Mouse (Mus musculus): Measurements from ENCODE around the gene 4930438A08Rik. TPM values are rescaled to one million over a fixed set of nuclear protein-coding genes. Genes with fewer than 3 reads are reported as not detected.

4930438A08Rik gene
- polyA plus RNA-seq, 1 experiment, result 0.28 TPM

DNA sequence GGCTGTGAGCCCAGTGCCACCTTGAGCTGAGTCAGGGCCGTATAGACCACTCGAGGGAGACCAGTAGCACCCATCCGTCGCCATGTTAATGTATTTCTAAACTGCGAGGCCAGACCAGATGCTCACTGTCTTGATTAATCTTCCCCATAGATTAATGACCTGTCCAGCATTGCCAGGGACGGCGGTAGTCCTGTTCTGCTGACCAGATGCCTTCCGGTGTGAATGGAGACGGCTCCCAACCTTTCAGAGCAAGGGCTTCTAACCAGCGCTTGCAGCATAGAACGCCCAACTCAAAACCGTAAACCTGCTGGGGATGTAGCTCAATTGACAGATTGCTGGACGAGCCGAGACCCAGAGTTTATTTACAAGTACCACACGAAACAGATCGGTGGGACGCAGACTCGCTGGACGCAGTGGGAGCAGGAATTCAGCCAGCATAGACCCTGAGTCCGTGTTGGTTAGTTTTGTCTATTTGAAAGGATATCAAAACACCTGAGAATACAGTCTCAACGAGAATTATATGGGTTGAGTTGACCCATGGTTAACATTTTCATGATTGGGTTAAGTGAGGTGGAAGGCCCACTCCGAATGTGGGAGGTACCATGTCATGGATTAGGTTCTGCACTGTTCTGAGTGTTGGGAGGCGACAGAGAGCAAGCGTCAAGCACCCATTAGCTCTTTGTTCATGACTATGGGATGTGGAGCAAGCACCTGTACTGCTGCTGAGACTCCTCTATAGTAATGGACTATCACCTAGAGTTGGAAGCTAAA, 49.2 kb downstream of the 4930438A08Rik start:
- Histone ChIP-seq H3K4me1 (ENCODE audit: control insufficient read depth, insufficient read depth, insufficient read length, low read length) (no peaks in the 10 kb centered on the region; the same call in 1 of the 2 replicates), H3K27ac (ENCODE audit: insufficient read depth, low read depth, low read length) (peak overlapping the region; percentile 40), H3K36me3 (ENCODE audit: control insufficient read depth, insufficient read depth, low read length) (peaks cover 7% of the 10 kb centered on the region), H3K4me3 (ENCODE audit: low read depth, low read length) (peak overlapping the region; percentile 75), H3K27me3 (ENCODE audit: control insufficient read depth, insufficient read depth, low read length) (no peaks in the 10 kb centered on the region)
- WGBS, result 4% methylated on average over 24 of the region's 24 CpGs
- TF ChIP-seq POLR2A (IDR thresholded peaks at IDR 0.05; ENCODE audit: low read depth, low read length) (no peak), CTCF (IDR thresholded peaks at IDR 0.05; ENCODE audit: extremely low read depth, insufficient read length, insufficient replicate concordance, low read depth, low read length) (no peak)

DNA sequence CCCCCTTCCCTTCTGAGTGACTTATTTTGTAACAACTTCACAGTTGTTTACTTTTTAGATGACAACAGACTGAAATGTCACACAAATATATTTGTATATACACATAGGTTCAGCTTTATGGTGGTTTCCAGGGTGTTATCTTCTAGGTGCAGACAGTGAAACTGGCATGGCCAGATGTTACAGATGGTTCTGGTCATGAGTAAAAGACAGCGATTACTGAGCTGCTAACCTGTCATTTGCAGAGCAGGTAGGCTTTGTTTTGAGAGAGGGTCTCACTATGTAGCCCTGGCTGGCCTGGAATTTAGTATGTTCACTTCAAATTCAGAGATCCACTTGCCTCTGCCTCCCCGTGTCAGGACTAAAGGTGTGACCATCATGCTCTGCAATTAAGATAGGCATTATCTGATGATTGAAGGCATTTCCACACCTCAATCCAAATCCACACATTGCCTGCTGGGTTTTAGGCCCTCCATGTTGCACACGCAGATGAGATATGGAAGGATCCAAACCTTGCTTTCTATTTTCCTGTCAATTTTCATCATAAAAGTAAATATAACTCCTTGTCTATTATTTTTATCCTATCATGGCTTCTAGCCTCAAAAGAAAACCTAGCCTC, 50.1 kb downstream of the 4930438A08Rik start:
- H3K36me3 ChIP-seq (ENCODE audit: control insufficient read depth, insufficient read depth, low read length), result peaks cover 1% of the 10 kb centered on the region; the same call in 1 of the 2 replicates
- TF ChIP-seq CTCF (IDR thresholded peaks at IDR 0.05; ENCODE audit: extremely low read depth, insufficient read length, insufficient replicate concordance, low read depth, low read length), result no peak
- TF ChIP-seq POLR2A (IDR thresholded peaks at IDR 0.05; ENCODE audit: low read depth, low read length), result no peak
- no peak overlapping the region for H3K27ac ChIP-seq (ENCODE audit: insufficient read depth, low read depth, low read length)
- no peak overlapping the region for H3K4me3 ChIP-seq (ENCODE audit: low read depth, low read length)
- H3K4me1 ChIP-seq (ENCODE audit: control insufficient read depth, insufficient read depth, insufficient read length, low read length), result peaks cover 7% of the 10 kb centered on the region
- 69% methylated on average over 3 of the region's 3 CpGs for WGBS
- H3K27me3 ChIP-seq (ENCODE audit: control insufficient read depth, insufficient read depth, low read length), result no peaks in the 10 kb centered on the region

DNA sequence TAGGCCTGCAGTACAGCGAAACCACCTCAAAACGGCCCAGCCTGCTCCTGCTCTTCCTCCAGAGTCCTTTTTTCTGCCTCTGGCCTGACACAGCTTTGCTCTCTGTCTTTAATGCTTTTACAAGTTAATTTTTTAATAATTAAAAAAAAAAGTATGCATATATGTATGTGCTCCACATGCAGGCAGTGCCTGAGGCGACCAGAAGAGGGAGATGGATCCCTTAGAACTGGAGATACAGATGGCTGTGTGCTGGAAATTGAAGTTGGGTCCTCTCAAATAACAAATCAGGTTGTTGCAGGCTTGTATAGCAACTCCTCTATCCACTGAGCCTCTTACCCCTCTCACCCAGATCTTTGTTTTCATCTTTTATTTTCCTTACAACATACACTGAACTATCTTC, 52.2 kb downstream of the 4930438A08Rik start:
- H3K36me3 ChIP-seq (ENCODE audit: control insufficient read depth, insufficient read depth, low read length), result peaks cover 1% of the 10 kb centered on the region; the same call in 1 of the 2 replicates
- WGBS, result 95% methylated on average over 3 of the region's 3 CpGs
- TF ChIP-seq POLR2A (IDR thresholded peaks at IDR 0.05; ENCODE audit: low read depth, low read length) (no peak), CTCF (IDR thresholded peaks at IDR 0.05; ENCODE audit: extremely low read depth, insufficient read length, insufficient replicate concordance, low read depth, low read length) (peak; percentile 21; the same call in 1 of the 2 replicates)
- peaks cover 14% of the 10 kb centered on the region for H3K4me1 ChIP-seq (ENCODE audit: control insufficient read depth, insufficient read depth, insufficient read length, low read length)
- H3K27ac ChIP-seq (ENCODE audit: insufficient read depth, low read depth, low read length), result no peak overlapping the region
- no peaks in the 10 kb centered on the region for H3K27me3 ChIP-seq (ENCODE audit: control insufficient read depth, insufficient read depth, low read length)
- no peak overlapping the region for H3K4me3 ChIP-seq (ENCODE audit: low read depth, low read length)

DNA sequence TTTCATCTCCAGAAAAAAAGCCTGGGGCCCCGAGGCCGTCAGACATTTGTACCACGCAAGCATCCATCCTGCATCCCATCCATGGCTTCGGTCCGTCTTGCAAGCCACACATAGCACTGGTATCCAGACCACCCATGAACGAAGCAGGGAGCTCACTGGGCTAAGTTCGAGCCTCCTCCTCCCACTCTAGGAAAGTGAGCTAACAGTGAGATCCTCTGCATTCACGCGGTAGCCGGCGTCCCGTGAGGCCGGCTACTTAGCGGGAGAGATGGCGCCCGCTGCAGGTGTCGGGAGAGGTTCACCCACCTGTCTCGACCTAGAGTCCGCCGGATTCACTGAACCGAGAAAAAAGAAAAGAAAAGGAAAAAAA, 55.3 kb downstream of the 4930438A08Rik start:
- Histone ChIP-seq H3K4me1 (ENCODE audit: control insufficient read depth, insufficient read depth, insufficient read length, low read length) (peaks cover 16% of the 10 kb centered on the region), H3K27ac (ENCODE audit: insufficient read depth, low read depth, low read length) (peak overlapping the region; percentile 25), H3K27me3 (ENCODE audit: control insufficient read depth, insufficient read depth, low read length) (no peaks in the 10 kb centered on the region), H3K36me3 (ENCODE audit: control insufficient read depth, insufficient read depth, low read length) (peaks cover 8% of the 10 kb centered on the region), H3K4me3 (ENCODE audit: low read depth, low read length) (peak overlapping the region; percentile 88)
- WGBS, result under 1% methylated on average over 21 of the region's 21 CpGs
- TF ChIP-seq CTCF (IDR thresholded peaks at IDR 0.05; ENCODE audit: extremely low read depth, insufficient read length, insufficient replicate concordance, low read depth, low read length) (peak; percentile 21; the same call in 1 of the 2 replicates), POLR2A (IDR thresholded peaks at IDR 0.05; ENCODE audit: low read depth, low read length) (peak; percentile 62; the same call in 1 of the 2 replicates)

DNA sequence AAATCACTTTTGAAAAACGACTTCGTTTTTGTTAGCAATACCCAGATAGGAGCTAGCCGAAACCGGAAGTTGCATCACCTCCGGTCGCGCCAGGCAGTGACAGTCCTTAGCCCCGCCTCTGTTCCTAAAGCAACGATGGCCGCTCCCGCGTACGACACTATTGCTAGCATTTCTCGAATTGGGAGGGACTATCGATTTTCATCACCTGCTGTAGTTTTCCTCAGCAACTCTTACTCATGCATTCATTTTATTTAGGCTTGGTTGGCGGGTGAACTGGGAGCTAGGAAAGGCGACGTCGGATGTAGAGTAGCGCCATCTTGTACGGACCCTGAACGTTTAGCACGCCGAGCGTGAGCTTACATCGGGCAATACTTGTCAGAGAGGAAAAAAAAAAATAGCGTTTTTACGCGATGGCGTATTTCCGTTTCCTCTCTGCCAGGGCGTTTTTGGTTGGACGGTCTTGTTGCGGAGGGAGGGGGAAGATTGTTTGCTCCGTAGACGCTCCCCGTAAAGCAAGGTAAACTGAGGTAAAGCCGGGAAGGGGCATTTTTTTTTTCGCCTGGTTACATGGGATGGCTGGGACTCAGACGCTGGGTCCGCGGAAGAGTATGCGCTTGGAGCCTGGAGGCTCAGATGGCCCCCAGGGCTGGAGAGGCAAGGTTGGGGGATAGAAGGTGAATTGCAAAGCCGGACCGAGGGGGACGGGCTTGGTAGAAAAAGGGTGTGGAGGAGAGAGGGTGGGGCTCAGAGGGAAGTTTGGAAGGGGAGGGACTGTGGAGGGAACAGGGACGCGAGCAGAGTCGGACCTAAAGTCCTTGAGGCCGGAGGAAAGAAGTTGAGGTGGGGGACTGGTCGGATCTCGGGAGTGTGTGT, 55.9 kb downstream of the 4930438A08Rik start, which contains the start of the genes Zfp672 and Sh3bp5l:
Zfp672 (minus strand) TSS at position 64 of the 873 bp plus-strand sequence.
Sh3bp5l (plus strand) TSS at position 449 of the 873 bp plus-strand sequence.
- Histone ChIP-seq H3K4me3 (ENCODE audit: low read depth, low read length) (peak within 1 kb of the TSS; percentile 88), H3K36me3 (ENCODE audit: control insufficient read depth, insufficient read depth, low read length) (peaks cover 9% of the 10 kb centered on the region), H3K4me1 (ENCODE audit: control insufficient read depth, insufficient read depth, insufficient read length, low read length) (peaks cover 16% of the 10 kb centered on the region), H3K27ac (ENCODE audit: insufficient read depth, low read depth, low read length) (peak within 1 kb of the TSS; percentile 62), H3K27me3 (ENCODE audit: control insufficient read depth, insufficient read depth, low read length) (no peaks in the 10 kb centered on the region)
- TF ChIP-seq CTCF (IDR thresholded peaks at IDR 0.05; ENCODE audit: extremely low read depth, insufficient read length, insufficient replicate concordance, low read depth, low read length) (no peak), POLR2A (IDR thresholded peaks at IDR 0.05; ENCODE audit: low read depth, low read length) (no peak; the same call in 1 of the 2 replicates)
- under 1% methylated on average over 52 of the region's 52 CpGs for WGBS

DNA sequence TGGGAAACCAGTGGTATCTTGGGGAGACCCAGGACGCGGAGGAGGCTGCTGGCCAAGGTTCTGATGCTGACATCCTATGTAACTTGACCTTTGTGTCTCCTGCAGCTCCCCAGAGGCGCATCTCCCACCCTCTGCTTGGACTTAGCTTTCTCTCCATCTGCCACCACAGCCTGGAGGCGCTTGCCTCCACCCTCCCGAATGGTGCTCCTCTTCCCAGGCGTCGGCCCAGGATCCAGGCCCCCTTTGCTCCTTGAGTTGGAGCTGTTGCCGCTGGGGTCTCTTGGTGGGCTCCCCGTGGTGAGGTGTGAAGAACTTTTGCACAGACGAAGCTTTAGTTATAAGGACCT, 56.5 kb downstream of the 4930438A08Rik start:
- Histone ChIP-seq H3K4me3 (ENCODE audit: low read depth, low read length) (peak overlapping the region; percentile 88), H3K27ac (ENCODE audit: insufficient read depth, low read depth, low read length) (peak overlapping the region; percentile 29; the same call in 1 of the 2 replicates), H3K27me3 (ENCODE audit: control insufficient read depth, insufficient read depth, low read length) (no peaks in the 10 kb centered on the region), H3K4me1 (ENCODE audit: control insufficient read depth, insufficient read depth, insufficient read length, low read length) (peaks cover 16% of the 10 kb centered on the region), H3K36me3 (ENCODE audit: control insufficient read depth, insufficient read depth, low read length) (peaks cover 10% of the 10 kb centered on the region)
- WGBS, result 7% methylated on average over 10 of the region's 10 CpGs
- TF ChIP-seq POLR2A (IDR thresholded peaks at IDR 0.05; ENCODE audit: low read depth, low read length) (no peak), CTCF (IDR thresholded peaks at IDR 0.05; ENCODE audit: extremely low read depth, insufficient read length, insufficient replicate concordance, low read depth, low read length) (no peak)
